Mouse (Mus musculus) kidney, adult 2 months (tissue): ENCODE measurements around the gene Creb3l2. TPM values are rescaled to one million over a fixed set of nuclear protein-coding genes. Genes with fewer than 3 reads are reported as not detected.

ENCODE experiments used
- DNase-seq: peaks from one replicate; pipeline ENCODE4 v3.0.0; 2021
- H3K27ac ChIP-seq: fragments of 200-500 bp; 2 replicates; pipeline ENCODE4 v1.5.1; 2012; ENCODE audit warnings: low read depth, low read length, control low read depth, inconsistent platforms; ENCODE audit not compliant: insufficient read depth
- H3K27me3 ChIP-seq: fragments of 200-500 bp; replicated peaks from 2 replicates; pipeline ENCODE4 v1.6.1; 2012; ENCODE audit warnings: mild to moderate bottlenecking, moderate library complexity, low read length, inconsistent platforms; ENCODE audit not compliant: control insufficient read depth, insufficient read depth
- H3K36me3 ChIP-seq: fragments of 200-500 bp; 2 replicates; pipeline ENCODE4 v1.6.1; 2012; ENCODE audit warnings: mild to moderate bottlenecking, moderate library complexity, low read length, inconsistent platforms; ENCODE audit not compliant: control insufficient read depth, insufficient read depth
- H3K4me1 ChIP-seq: fragments of 200-500 bp; 2 replicates; pipeline ENCODE4 v1.6.1; 2011; ENCODE audit warnings: low read length; ENCODE audit not compliant: control insufficient read depth, insufficient read depth
- H3K4me3 ChIP-seq: fragments of 200-500 bp; 2 replicates; pipeline ENCODE4 v1.5.1; 2011; ENCODE audit warnings: mild to moderate bottlenecking, low read depth, low read length, control low read depth; ENCODE audit not compliant: insufficient read depth
- CTCF ChIP-seq: fragments of 200-500 bp; conservative IDR thresholded peaks from 2 replicates; pipeline ENCODE4 v1.5.1; 2011; ENCODE audit warnings: low read depth, mild to moderate bottlenecking, control low read depth, low read length, moderate library complexity, mixed read lengths; ENCODE audit not compliant: insufficient read depth, insufficient read length
- POLR2A ChIP-seq: fragments of 200-500 bp; IDR thresholded peaks from one replicate; pipeline ENCODE4 v1.6.1; 2011; ENCODE audit warnings: low read depth, low read length, control low read depth
- WGBS: fragments of 180-500 bp; shearing (Covaris S2); methylation state at CpG from one replicate; pipeline ENCODE4 v1.1.7; 2018; 5-methylcytosine and 5-hydroxymethylcytosine counted together
- polyA plus RNA-seq: library from polyadenylated mRNA; depleted of rRNA; stranded (reverse); fragments of >200 nt; gene quantifications from 2 replicates; pipeline ENCODE4 v1.2.3, GENCODE M21; 2012

Gene Creb3l2
- polyA plus RNA-seq, 1 experiment, result 25.0 TPM

- DNase-seq, result peak; percentile 24
- no peak overlapping the region for H3K4me3 ChIP-seq
- no peaks in the 10 kb centered on the region for H3K36me3 ChIP-seq
- 40% methylated on average over 10 of the region's 10 CpGs for WGBS
- no peaks in the 10 kb centered on the region for H3K4me1 ChIP-seq
- H3K27me3 ChIP-seq, result no peaks in the 10 kb centered on the region
- peak; percentile 31; the same call in 1 of the 2 replicates for TF ChIP-seq CTCF
- no peak for TF ChIP-seq POLR2A
- H3K27ac ChIP-seq, result no peak overlapping the region
Observed at GRCm38 (mm10) chr6:37457990-37458655, 16.2 kb upstream of the Creb3l2 start.

GRCm38 (mm10) chr6:37455540-37455939, 13.6 kb upstream of the Creb3l2 start:
- H3K4me1 ChIP-seq, result no peaks in the 10 kb centered on the region
- no peaks in the 10 kb centered on the region for H3K36me3 ChIP-seq
- 77% methylated on average over 5 of the region's 5 CpGs for WGBS
- TF ChIP-seq POLR2A, result no peak
- H3K27me3 ChIP-seq, result no peaks in the 10 kb centered on the region
- no peak overlapping the region for H3K4me3 ChIP-seq
- DNase-seq, result no peak
- no peak overlapping the region for H3K27ac ChIP-seq

GRCm38 (mm10) chr6:37453047-37453446, 11.1 kb upstream of the Creb3l2 start:
- no peak for TF ChIP-seq CTCF
- TF ChIP-seq POLR2A, result no peak
- Histone ChIP-seq H3K27me3 (no peaks in the 10 kb centered on the region), H3K4me1 (no peaks in the 10 kb centered on the region), H3K27ac (no peak overlapping the region), H3K36me3 (no peaks in the 10 kb centered on the region), H3K4me3 (no peak overlapping the region)
- DNase-seq, result no peak
- 65% methylated on average over 4 of the region's 4 CpGs for WGBS

DNA sequence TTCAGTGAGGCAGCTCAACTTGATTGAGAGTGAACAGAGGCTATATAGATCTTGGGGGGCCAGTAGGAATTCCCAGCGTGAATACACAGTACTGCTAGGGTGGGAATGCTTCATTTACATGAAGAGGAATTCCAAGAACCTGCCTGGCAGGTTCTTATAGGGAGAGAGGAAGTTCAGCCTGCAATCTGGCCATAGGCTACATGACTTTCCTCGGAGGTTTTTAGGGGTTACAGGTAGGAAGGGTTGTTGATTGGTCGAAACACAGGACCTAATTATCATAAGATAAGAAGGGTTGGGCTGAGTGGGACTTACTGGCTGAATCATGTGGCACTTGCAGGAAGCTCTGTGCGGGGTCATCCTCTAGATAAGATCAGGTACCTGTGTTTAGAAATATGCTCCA, 9.7 kb upstream of the Creb3l2 start:
- no peak for DNase-seq
- TF ChIP-seq POLR2A (no peak), CTCF (no peak)
- 53% methylated on average over 4 of the region's 4 CpGs for WGBS
- Histone ChIP-seq H3K36me3 (no peaks in the 10 kb centered on the region), H3K27ac (no peak overlapping the region), H3K27me3 (no peaks in the 10 kb centered on the region), H3K4me1 (no peaks in the 10 kb centered on the region), H3K4me3 (no peak overlapping the region)

DNA sequence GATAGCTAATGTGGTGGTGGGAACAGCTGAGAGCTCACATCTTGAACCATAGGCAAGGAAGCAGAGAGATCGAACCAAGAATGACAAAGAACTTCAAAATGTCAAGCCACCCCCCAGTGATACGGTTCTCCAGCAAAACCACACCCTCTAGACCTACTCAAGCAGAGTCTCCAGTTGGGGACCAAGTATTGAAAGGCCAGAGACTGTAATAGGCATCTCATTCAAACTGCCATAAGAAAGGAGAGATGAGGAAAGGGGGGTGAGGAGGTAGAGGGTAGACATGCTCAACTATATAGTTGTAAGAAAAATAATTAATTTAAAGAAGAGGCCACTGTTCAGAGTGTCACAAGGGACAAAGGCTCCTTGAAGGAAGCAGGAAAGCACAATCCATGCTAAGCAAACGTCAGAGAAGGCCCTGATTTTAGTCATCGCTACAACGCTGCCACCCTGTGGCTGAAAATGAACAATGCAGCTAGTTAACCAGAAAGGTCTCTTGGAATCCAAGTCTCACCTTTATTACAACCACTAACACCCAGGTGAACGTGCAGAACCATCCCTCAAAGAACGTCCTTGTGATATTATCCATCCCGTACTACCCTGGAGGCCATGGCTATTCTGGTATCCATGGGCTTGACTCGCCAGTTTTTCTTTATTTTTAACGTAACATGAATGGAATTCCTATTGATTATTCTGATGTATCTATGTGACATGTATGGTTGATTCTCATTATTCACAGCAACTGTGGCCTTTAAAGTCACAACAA, 5.9 kb upstream of the Creb3l2 start:
- no peaks in the 10 kb centered on the region for H3K36me3 ChIP-seq
- H3K27me3 ChIP-seq, result no peaks in the 10 kb centered on the region
- DNase-seq, result peak; percentile 81
- H3K4me3 ChIP-seq, result no peak overlapping the region
- no peak overlapping the region for H3K27ac ChIP-seq
- WGBS, result 24% methylated on average over 10 of the region's 10 CpGs
- TF ChIP-seq CTCF, result peak; percentile 89
- no peak for TF ChIP-seq POLR2A
- H3K4me1 ChIP-seq, result no peaks in the 10 kb centered on the region; the same call in 1 of the 2 replicates

DNA sequence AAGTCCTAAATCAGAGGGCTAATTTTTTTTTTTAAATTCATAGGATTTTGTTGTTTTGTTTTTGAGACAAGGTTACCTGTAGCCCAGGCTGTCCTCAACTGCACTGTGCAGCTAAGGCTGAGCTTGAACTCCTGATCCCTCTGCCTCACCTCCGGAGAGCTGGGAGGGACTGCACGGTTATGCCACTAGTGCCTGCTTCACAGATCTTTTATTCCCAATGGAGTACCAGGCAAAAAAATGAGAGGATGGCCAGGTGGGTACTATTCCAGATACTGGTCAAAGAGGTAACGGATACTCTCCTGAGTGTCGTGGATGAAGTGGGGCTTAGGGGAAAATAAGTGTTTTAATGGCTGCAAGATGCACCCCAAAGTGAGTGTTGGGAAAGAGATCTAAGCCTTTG, 835 bp upstream of the Creb3l2 start:
- TF ChIP-seq POLR2A, result no peak
- no peak for TF ChIP-seq CTCF
- DNase-seq, result no peak
- peaks cover 15% of the 10 kb centered on the region for H3K4me1 ChIP-seq
- H3K4me3 ChIP-seq, result no peak overlapping the region
- H3K27ac ChIP-seq, result no peak overlapping the region
- no peaks in the 10 kb centered on the region for H3K36me3 ChIP-seq
- H3K27me3 ChIP-seq, result no peaks in the 10 kb centered on the region
- WGBS, result 47% methylated on average over 4 of the region's 4 CpGs

- peak overlapping the region; percentile 87 for H3K4me3 ChIP-seq
- under 1% methylated on average over 40 of the region's 40 CpGs for whole genome bisulfite sequencing
- peak overlapping the region; percentile 90 for H3K27ac ChIP-seq
- H3K36me3 ChIP-seq, result no peaks in the 10 kb centered on the region
- H3K4me1 ChIP-seq, result peaks cover 20% of the 10 kb centered on the region
- TF ChIP-seq CTCF (no peak), POLR2A (no peak)
- peak; percentile 52 for DNase-seq
- no peaks in the 10 kb centered on the region for H3K27me3 ChIP-seq
Observed at GRCm38 (mm10) chr6:37441251-37442011, 515 bp downstream of the Creb3l2 start.
